Mouse (Mus musculus): ENCODE measurements around the gene Trove2.
A peak's percentile ranks its signal among the peaks of the same experiment; 100 is the strongest.

DNA sequence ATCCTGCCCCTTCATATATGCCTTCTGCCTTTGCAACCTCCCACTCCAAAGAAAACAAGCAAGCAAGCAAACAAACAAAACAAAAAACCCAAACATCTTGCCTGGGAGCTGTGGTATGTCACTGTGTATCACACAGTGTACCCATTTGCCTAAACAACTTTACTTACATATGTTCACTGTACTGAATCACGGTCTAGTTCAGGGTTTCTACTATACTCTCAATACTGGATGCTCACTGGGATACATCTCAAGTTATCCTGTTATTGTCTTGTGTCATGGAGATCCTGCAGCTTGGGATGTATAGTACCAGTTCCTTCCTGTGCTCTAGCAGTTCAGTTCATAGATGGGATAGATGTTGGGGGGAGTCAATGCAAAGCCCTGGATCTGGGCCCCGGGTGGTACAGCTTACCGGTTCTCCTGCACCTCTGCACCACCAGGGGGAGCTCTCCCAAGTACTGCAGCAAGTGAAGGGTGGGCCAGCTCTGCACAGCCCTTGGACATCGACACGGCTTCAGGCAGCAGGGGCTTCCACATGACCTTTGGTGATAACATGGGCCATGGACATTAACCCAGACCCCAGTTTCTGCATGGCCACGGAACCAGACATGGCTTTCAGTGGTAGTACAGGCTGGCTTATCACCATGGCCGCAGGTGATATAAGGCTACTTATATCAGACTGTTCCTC lies 37.0 kb upstream of the Trove2 start:
- peak; percentile 90 for TF ChIP-seq CTCF (IDR thresholded peaks at IDR 0.05)
- TF ChIP-seq EP300 (IDR thresholded peaks at IDR 0.05) = no peak
